Mouse (Mus musculus): ENCODE data around the gene Lrrc26.

Gene Lrrc26

GRCm38 (mm10) chr2:25289651-25290050 is at the start of gene Lrrc26:
Lrrc26 (plus strand) TSS chr2:25289915.
- in situ Hi-C loops (cut with MboI, MseI): no loop called here

- in situ Hi-C loops (cut with MboI, MseI): no loop called here
Observed at GRCm38 (mm10) chr2:25240310-25240709, 49.4 kb upstream of the Lrrc26 start.

- in situ Hi-C loops (cut with MboI, MseI): no loop called here
Observed at GRCm38 (mm10) chr2:25240723-25241437, 48.8 kb upstream of the Lrrc26 start.

- in situ Hi-C loops (cut with MboI, MseI): no loop called here
Observed at GRCm38 (mm10) chr2:25241438-25241775, 48.3 kb upstream of the Lrrc26 start.

DNA sequence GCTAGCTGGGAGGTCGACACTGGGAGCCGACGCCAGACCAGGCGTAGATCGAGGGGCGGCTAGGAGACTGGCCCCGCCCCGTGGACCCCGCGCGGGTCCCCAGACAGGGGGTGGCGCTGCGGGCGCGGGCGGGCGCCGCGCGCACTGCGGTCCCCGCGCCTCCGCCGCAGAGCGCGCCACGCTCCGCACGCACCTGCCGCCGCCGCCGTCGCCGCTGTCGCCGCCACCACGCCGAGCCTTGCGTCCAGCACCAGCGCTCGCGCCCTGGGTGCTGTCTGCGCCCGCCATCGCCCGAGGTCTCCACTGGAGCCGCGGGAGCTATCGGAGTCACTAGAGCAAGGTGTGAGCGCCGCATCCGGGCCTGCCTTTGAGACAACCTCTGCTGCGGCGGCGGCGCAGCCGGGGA is 47.6 kb upstream of the Lrrc26 start, which contains the start of the genes Rnf208 and Cysrt1:
TSS of gene Rnf208 (plus strand) at position 155 of the 406 bp plus-strand sequence.
TSS of gene Cysrt1 (minus strand) at position 352 of the 406 bp plus-strand sequence.
- in situ Hi-C loops (cut with MboI, MseI): no loop called here

- in situ Hi-C loops (cut with MboI, MseI): no loop called here
Observed at GRCm38 (mm10) chr2:25243342-25243741, 46.4 kb upstream of the Lrrc26 start.

GRCm38 (mm10) chr2:25244144-25244543 is 45.6 kb upstream of the Lrrc26 start:
- in situ Hi-C loops (cut with MboI, MseI): no loop called here

DNA sequence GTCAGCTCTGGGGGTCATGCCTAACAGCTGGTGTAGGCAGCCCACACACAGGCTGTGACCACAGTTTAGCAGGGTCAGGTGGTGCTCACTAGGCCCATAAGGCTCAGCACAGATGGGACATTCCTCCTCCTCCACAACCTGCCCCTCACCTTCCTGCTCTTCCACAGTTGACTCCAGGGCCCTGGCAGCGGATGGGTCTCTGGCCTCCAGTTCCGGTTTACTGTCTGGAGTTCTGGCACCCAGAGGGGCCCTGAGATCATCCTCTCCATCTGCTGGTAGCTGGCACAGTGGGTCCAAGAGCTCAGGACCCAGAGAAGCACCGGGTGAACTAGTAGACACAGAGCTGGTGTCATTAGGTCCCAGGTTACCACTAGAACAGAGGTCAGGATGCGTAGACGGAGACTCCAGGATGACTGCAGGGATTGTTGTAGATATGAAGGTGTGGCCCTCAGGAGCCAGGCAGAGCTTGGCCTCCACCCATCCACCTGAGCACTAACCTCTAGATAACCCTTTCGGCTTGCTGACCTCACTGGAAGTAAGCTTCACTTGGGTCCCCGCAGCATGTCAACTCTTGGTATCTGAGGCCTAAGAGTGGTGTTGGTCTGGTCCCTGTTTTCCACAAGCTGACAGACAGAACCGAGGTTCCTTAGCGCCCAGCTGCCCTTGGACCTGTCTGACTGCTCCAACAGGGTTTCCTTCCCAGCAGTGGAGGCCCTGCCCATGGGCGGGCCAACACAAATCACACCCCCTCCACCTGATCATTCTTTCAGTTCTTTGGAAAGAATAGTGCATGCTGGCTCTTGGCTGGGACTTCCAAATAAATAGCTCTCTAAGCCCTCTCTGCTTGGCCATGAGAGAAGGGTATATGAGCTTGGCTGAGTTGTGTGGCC is 43.3 kb upstream of the Lrrc26 start, which contains the start of gene AL732309.1:
TSS of gene AL732309.1 (minus strand) at position 681 of the 890 bp plus-strand sequence.
- in situ Hi-C loops (cut with MboI, MseI): no loop called here

- in situ Hi-C loops (cut with MboI, MseI): loop anchor here in 1 of 2 experiments (5.0 kb wide), 1 partner anchor 60 kb away; no protein-coding TSS in a partner anchor
Observed at GRCm38 (mm10) chr2:25252331-25252730, 37.4 kb upstream of the Lrrc26 start.

DNA sequence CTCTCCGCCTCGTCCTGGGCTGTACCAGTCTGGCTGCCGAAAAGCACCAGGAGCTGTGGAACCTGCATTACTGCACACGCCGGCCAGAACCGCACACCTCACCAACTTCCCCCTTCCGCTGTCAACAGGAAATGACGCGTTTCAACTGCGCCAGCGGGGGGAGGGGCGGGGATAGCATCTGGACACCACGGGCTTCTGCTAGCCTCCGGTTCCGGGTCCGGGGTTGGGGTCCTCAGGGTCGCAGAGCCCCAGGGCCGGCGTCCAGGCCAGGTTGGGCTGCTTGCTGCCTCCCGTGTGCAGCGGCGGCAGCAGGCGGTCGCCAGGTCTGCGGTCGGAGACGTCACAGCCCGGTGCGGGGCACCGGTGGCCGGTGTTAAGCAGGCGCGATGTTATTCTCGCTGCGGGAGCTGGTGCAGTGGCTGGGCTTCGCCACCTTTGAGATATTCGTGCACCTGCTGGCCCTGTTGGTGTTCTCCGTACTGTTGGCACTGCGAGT is 34.4 kb upstream of the Lrrc26 start, which contains the start of gene Tmem203:
TSS of gene Tmem203 (plus strand) at position 156 of the 496 bp plus-strand sequence.
- in situ Hi-C loops (cut with MboI, MseI): loop anchor here in 1 of 2 experiments (5.0 kb wide), 1 partner anchor 33 kb away; the partner anchor contains the start of gene Tubb4b

DNA sequence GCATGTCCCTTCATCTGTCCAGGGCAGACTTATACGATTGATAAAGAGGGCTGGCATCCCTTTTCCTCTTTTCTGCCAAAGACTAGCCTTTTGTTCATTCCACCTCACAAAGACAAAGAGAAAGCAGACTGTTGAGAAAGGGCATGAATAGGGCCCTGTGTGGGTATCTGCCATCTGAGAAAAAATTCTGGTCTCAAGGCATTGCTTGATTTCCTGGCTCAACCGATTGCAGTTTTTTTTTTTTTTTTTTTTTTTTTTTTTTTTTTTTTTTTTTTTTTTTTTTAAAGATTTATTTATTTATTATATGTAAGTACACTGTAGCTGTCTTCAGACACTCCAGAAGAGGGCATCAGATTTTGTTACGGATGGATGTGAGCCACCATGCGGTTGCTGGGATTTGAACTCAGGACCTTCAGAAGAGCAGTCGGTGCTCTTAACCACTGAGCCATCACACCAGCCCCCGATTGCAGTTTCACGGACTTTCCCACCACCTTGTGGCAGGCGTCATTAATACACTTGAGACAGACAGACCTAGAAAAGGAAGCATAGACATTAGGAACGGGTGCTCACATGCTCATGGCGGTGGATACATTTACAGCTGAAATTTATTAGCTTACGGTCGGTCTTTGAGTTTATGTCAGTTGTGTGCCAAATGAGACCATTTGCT is 33.1 kb upstream of the Lrrc26 start:
- in situ Hi-C loops (cut with MboI, MseI): loop anchor here in 1 of 2 experiments (5.0 kb wide), 1 partner anchor 34 kb away; the partner anchor contains the start of gene Tubb4b

GRCm38 (mm10) chr2:25257250-25257649 is 32.5 kb upstream of the Lrrc26 start:
- in situ Hi-C loops (cut with MboI, MseI): loop anchor here in 1 of 2 experiments (5.0 kb wide), 1 partner anchor 35 kb away; the partner anchor contains the start of gene Tubb4b

GRCm38 (mm10) chr2:25258887-25259286 is 30.8 kb upstream of the Lrrc26 start:
- in situ Hi-C loops (cut with MboI, MseI): loop anchor here in 1 of 2 experiments (5.0 kb wide), 1 partner anchor 37 kb away; the partner anchor contains the start of gene Tubb4b

DNA sequence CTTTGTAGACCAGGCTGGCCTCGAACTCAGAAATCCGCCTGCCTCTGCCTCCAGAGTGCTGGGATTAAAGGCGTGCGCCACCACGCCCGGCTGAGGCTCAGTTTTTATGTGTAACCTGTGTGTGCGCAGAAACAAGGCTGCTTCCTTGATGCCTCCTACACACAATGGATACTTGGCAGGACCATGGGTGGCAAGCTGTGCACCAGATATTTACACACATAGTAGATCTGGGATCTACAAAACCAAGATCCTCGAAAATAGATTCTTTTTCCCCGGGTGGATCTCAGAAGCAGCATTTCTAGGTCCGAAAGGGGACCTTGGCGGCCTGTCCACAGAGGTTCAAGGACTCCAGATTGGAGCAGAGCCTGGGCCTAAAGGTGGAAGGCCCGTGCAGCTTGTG is 27.8 kb upstream of the Lrrc26 start:
- in situ Hi-C loops (cut with MboI, MseI): no loop called here

GRCm38 (mm10) chr2:25262291-25262767 is 27.4 kb upstream of the Lrrc26 start, which contains the start of gene Tprn:
Tprn (plus strand) TSS chr2:25262618.
- in situ Hi-C loops (cut with MboI, MseI): no loop called here

DNA sequence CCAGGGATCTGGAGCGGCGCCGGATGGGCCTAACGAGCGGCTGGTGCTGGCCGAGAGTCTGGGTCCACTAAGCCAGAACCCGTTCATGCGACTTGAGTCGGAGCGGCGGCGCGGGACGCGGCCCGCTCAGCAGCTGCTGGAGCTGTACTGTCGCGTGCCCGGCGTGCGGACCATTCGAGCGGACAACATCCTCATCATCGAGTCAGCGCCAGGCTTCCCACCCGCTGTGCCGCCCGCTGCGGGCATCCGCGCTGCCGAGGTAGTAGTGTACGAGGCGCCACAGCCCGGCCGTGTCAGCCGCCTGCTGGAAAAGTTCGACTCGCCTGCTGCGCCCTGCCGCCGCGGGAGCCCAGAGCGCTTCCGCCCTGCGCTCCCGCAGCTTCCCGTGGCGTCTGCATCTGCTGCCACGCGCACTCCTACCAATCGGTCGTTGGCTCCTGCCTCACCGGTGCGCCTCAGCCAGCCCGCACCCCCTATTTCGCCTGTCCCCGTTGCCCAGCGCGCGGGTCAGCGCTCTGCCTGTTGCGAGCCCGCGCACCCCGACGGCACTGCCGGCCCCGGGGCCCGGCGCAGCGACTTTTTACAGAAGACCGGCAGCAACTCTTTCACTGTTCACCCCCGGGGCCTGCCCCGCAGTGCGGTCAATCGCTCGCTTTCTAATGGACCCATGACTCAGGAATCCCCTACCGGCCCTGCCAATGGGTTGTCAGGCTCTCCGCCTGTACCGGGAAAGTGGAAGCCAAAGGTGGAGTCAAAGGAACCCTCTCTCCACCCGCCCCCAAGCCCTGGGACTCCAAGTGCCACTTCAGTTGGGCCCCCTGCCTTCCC is 26.7 kb upstream of the Lrrc26 start:
- in situ Hi-C loops (cut with MboI, MseI): no loop called here

DNA sequence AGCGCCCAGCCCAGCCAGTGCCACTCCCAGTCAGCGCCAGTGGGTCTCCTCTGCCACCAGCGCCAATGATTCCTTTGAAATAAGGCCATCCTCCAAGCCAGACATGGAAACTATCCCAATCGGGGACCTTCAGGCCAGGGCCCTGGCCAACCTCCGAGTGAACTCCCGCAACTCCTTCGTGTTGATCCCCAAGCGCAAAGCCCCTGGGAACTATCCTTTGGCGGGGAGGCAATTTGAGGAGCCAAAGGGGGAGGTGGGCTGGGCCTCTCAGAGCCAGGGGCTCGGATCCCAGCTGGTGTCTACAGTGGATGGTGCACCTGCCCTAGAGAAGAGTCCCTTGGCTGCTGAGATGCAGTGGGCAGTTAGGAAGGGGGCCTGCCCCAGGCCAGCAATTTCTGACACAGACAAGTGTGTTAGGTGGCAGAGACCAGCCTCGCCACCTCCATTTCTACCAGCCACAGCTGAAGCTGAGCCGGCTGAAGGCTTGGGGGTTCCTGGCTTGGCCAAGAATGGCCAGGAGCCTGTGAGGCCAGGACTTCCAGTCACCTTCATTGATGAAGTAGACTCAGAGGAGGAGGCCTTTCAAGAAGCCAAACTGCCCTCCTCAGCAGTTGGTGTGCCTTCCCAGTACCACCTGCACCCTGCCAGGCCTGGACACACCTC is 26.0 kb upstream of the Lrrc26 start:
- in situ Hi-C loops (cut with MboI, MseI): no loop called here

DNA sequence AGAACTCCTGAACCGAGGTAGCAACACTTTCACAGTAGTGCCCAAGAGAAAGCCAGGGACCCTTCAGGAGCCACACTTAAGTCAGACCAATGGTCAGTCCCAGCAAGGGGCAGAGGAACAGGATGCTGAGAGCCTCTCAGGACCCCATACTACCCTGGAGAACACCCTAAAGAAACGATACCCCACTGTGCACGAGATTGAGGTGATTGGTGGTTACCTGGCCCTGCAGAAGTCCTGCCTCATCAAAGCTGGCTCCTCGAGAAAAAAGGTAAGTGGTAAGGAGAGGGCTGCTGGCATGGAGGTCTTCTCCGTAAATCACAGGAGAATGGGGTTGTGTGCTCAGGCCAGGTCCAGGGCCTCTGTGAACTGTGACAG is 25.4 kb upstream of the Lrrc26 start:
- in situ Hi-C loops (cut with MboI, MseI): no loop called here

GRCm38 (mm10) chr2:25264851-25265250 is 24.9 kb upstream of the Lrrc26 start:
- in situ Hi-C loops (cut with MboI, MseI): no loop called here
